Mouse (Mus musculus): ENCODE results near the gene Psmc3ip. TPM values are rescaled to one million over a fixed set of nuclear protein-coding genes. Genes with fewer than 3 reads are reported as not detected.

The Psmc3ip gene
- 0.21 and 0.25 TPM in 2 replicates for polyA plus RNA-seq (2012; rRNA removed; ENCODE audit: low replicate concordance)

DNA sequence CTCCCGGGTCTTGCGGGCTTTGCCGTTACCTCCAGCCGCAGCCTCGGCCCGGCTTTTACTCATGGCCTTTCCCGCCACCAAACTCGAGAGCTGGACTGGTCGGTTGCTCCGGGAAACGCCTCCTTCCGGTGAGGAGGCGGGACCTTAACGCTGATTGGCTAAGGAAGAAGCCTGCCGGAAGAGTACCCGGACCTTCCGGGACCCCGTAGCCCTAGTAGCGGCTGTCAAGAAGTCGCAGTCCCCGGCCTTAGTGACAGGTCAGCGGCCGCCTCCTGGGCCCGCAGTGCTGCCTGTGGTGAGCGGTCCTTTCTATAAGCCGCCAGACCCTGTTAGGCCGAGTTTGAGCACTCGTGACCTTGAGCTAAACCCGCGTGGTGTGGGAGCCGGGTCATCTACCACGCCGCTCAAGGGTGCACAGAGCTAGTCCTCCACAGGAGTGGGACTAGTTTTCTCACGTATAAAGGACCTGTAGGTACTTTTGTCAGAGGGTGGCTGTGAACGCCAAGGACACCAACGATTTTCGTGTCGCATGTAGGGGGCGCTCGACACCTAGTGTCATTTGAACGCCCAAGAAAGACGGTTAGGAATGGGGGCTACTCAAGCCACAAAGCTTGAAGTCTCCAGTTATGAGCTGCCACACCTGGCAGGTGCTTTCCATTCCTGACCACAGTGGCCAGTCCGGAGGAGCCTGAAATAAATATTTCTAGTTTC lies at the start of gene Psmc3ip:
TSS of gene Psmc3ip (minus strand) at position 123 of the 711 bp plus-strand sequence.

DNA sequence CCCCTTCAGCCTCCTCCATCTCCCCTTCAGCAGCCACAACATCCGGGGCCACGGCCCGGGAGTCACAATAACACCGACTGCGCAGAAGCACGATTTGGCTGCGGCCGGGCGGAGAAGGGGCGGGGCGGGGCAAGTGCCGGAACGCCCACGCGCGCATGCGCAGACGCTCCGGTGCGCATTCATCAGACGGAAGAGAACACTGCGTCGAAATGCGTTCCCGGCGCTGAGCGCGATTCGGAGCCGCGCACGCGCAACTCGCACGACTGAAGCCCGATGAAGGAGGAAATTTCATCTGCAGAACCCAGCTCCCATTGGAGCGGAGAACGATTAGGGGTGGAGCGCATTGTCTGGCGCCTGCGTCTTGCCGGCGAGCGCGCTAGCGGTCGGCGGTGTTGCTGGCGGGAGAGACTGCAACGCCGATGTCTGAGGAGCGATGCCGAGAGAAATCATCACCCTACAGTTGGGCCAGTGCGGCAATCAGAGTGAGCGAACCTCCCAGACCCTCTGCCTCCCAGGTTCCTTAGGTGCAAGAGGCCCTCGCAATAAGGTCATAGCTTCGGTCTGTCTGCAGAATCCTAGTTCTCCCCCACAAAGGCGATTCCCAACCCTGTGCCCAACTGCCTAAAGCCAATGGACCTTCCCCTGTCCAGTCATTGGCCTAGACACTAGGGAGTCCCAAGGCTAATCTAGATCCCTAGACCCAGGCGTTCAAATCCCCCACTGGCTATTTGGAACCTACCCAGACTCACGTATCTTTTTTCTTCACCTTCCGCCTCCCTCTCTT lies 24.7 kb upstream of the Psmc3ip start, which contains the start of the genes Retreg3 and Tubg1:
TSS of gene Retreg3 (minus strand) at position 133 of the 784 bp plus-strand sequence.
TSS of gene Tubg1 (plus strand) at position 178 of the 784 bp plus-strand sequence.

DNA sequence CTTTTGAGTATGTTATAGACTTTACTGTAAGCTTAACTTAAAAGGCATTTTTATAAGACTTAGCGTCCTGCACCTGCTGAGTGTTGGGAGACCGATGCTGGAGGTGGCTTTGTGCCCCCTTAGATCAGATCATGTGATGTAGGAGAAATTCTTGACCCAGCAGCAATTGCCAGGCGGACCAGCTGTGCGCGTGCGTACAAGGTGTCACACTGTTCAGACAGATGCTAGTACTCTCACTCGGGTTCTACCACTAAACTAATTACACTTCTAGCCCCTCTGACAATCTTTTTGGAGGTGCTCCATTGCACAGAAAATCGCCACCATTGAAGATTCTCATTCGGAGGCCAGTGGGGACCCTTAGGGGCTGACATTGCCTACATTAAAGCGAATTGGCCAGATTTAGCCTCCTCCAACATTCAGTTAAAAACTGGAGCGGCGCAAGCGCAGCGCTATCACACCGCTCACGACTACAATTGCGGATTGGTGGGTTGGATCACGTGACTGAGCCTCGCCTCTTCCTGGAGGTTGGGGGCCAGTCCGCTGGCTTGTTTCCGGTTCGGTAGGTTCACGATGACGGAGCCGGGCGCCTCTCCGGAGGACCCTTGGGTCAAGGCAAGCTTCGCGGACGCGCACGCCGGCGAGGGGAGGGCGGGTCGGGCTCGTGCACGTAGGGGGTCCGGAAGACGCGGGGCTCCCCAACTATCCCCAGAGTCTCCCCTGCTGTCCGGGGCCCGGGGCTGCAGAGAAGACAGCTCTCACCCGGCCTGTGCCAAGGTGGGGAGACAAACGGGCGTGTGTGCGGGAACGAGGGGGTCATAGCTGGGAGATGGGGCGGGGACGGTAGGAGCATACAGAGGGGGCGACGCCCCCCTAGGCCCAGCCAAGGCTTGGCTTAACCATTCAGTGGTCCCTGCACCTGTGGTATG lies 8.2 kb downstream of the Psmc3ip start, which contains the start of gene Mlx:
TSS of gene Mlx (plus strand) at position 522 of the 926 bp plus-strand sequence.

DNA sequence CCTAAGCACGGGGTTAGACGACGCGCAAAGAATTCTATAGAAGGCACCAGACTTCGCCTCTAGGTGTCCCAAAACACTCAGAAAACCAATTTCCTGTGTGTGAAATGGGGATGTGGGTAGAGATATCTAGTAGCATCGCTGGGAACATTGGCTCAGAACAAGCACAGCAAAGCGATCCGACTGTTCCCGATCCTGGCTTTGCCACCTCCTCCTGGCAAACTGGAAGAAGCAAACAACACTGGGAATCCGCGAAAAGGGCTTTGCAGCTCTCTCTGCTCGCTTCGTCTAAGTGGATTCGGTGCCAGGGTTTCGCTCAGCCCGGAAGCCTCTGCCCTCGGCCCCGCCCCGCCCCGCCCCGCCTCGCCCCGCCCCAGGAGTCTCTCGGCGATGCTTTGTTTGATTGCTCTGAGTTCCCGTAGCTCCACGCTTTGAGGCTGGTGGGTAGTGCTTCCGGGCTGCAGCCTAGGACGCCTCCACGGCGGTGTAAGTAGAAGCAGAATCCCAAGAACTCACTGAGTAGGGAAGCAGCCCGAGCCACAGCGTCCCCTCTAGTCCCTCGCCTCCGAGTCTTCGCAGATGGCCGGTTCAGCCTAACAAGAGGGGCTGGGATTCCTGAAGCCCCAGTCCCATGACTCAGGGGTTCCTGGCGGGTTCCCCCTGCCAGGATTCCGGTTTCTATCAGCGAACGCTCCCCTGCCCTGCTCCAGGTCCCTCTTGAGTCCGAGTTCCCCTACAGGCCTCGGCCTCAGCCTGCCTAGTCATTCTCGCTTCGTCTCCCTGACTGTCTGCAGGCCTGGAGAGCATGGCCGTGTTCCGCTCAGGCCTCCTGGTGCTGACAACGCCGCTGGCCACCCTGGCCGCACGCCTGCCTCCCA lies 12.8 kb downstream of the Psmc3ip start, which contains the start of gene Coasy:
TSS of gene Coasy (plus strand) at position 358 of the 875 bp plus-strand sequence.

DNA sequence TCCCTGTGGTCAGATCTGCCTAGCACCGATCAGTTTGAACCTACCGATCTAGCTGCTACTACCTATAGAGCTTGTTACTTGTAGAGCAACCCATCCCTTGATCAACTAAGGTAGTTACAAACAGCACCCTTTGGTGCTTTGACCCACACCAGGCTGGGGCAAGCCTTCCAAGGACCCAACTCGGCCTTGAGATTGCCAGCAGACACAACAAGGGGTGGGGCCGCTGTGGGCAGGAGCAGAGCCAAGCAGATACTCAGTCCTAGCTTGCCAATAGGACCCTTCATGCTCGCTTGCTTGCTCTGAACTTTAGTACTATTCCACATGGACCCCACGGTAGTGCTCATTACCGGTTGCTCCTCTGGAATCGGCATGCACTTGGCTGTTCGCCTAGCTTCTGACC lies 17.1 kb downstream of the Psmc3ip start, which contains the start of gene Hsd17b1:
TSS of gene Hsd17b1 (plus strand) at position 291 of the 400 bp plus-strand sequence.

DNA sequence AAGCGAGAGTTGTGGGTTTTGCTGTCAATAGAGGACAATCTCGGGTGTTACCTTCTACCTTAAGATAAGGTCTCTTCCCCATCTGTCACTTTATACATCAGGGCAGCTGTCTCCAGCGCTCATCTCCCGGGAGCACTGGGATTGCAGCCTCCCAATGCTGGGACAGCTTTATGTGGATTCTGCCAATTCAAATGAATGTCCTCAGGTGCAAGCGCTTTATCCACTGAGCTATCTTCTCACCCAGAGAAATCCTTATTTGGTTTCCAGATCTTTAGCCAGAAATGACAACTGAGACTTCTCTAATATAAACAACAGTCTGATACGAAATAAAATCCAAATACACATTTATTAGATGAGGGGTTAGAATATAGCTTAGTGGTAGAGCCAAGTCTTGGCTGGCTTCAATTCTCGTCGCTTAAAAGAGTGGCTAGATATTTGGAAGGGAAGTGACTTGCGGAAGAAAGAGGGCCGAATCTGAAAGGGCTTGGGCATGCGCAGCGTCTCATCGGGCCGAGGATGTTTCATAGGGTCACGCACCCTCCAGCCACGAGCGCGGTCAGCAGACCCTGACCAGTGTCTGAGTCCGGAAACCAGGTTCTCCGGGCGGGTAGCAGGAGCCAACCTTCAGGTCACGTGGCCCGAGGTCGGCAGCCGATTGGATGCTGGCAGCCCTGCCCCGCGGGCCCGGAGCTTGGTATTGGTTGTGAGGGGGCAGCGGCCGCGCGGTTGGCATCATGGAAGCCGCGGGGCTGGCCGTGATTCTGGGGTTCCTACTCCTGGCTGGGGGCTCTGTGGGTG lies 25.6 kb downstream of the Psmc3ip start, which contains the start of gene Naglu:
TSS of gene Naglu (plus strand) at position 622 of the 798 bp plus-strand sequence.

Other genes with a start within 250 kb of the Psmc3ip start
- 7.1 and 8.7 TPM in 2 replicates for gene Stat5b, start 244.7 kb downstream of the Psmc3ip start, polyA plus RNA-seq (2012; rRNA removed; ENCODE audit: low replicate concordance)
- 4.8 and 8.4 TPM in 2 replicates for gene Stat5a, start 236.1 kb downstream of the Psmc3ip start, polyA plus RNA-seq (2012; rRNA removed; ENCODE audit: low replicate concordance)
- 48.3 and 72.0 TPM in 2 replicates for gene Stat3, start 155.9 kb downstream of the Psmc3ip start, polyA plus RNA-seq (2012; rRNA removed; ENCODE audit: low replicate concordance)
- 27.3 and 28.8 TPM in 2 replicates for gene Cavin1, start 124.5 kb downstream of the Psmc3ip start, polyA plus RNA-seq (2012; rRNA removed; ENCODE audit: low replicate concordance)
- 75.6 and 77.5 TPM in 2 replicates for gene Atp6v0a1, start 86.0 kb downstream of the Psmc3ip start, polyA plus RNA-seq (2012; rRNA removed; ENCODE audit: low replicate concordance)
- 18.0 and 24.9 TPM in 2 replicates for gene Naglu, start 25.4 kb downstream of the Psmc3ip start, polyA plus RNA-seq (2012; rRNA removed; ENCODE audit: low replicate concordance)
- gene Hsd17b1, start 17.0 kb downstream of the Psmc3ip start, polyA plus RNA-seq (2012; rRNA removed; ENCODE audit: low replicate concordance) = 0.22 TPM in 1 of 2 replicates, not detected in the other
- gene Coasy, start 12.9 kb downstream of the Psmc3ip start, polyA plus RNA-seq (2012; rRNA removed; ENCODE audit: low replicate concordance) = 52.0 and 53.1 TPM in 2 replicates
- gene Mlx, start 8.2 kb downstream of the Psmc3ip start, polyA plus RNA-seq (2012; rRNA removed; ENCODE audit: low replicate concordance) = 55.4 and 114 TPM in 2 replicates
- gene Retreg3, start 24.5 kb upstream of the Psmc3ip start, polyA plus RNA-seq (2012; rRNA removed; ENCODE audit: low replicate concordance) = 34.1 and 45.4 TPM in 2 replicates
- gene Tubg1, start 24.5 kb upstream of the Psmc3ip start, polyA plus RNA-seq (2012; rRNA removed; ENCODE audit: low replicate concordance) = 12.9 and 14.6 TPM in 2 replicates
- 1.4 and 1.8 TPM in 2 replicates for gene Tubg2, start 60.5 kb upstream of the Psmc3ip start, polyA plus RNA-seq (2012; rRNA removed; ENCODE audit: low replicate concordance)
- gene Cntnap1, start 75.1 kb upstream of the Psmc3ip start, polyA plus RNA-seq (2012; rRNA removed; ENCODE audit: low replicate concordance) = 2.5 and 3.7 TPM in 2 replicates
- gene Plekhh3, start 75.9 kb upstream of the Psmc3ip start, polyA plus RNA-seq (2012; rRNA removed; ENCODE audit: low replicate concordance) = 49.1 and 101 TPM in 2 replicates
- 17.2 and 32.6 TPM in 2 replicates for gene Ccr10, start 80.0 kb upstream of the Psmc3ip start, polyA plus RNA-seq (2012; rRNA removed; ENCODE audit: low replicate concordance)
- 16.0 and 18.3 TPM in 2 replicates for gene Ezh1, start 131.0 kb upstream of the Psmc3ip start, polyA plus RNA-seq (2012; rRNA removed; ENCODE audit: low replicate concordance)
- 30.1 and 31.9 TPM in 2 replicates for gene Ramp2, start 150.6 kb upstream of the Psmc3ip start, polyA plus RNA-seq (2012; rRNA removed; ENCODE audit: low replicate concordance)
- gene Vps25, start 158.3 kb upstream of the Psmc3ip start, polyA plus RNA-seq (2012; rRNA removed; ENCODE audit: low replicate concordance) = 87.6 and 146 TPM in 2 replicates
- gene Wnk4, start 165.1 kb upstream of the Psmc3ip start, polyA plus RNA-seq (2012; rRNA removed; ENCODE audit: low replicate concordance) = 5.5 and 6.8 TPM in 2 replicates
- 0.22 and 0.28 TPM in 2 replicates for gene Cntd1, start 183.6 kb upstream of the Psmc3ip start, polyA plus RNA-seq (2012; rRNA removed; ENCODE audit: low replicate concordance)
- 579 and 638 TPM in 2 replicates for gene Coa3, start 183.7 kb upstream of the Psmc3ip start, polyA plus RNA-seq (2012; rRNA removed; ENCODE audit: low replicate concordance)
- 87.7 and 128 TPM in 2 replicates for gene Becn1, start 206.8 kb upstream of the Psmc3ip start, polyA plus RNA-seq (2012; rRNA removed; ENCODE audit: low replicate concordance)
- 22.3 and 29.3 TPM in 2 replicates for gene Psme3, start 220.8 kb upstream of the Psmc3ip start, polyA plus RNA-seq (2012; rRNA removed; ENCODE audit: low replicate concordance)
- 5.0 TPM in 2 replicates for gene Aoc2, start 229.6 kb upstream of the Psmc3ip start, polyA plus RNA-seq (2012; rRNA removed; ENCODE audit: low replicate concordance)
- 5.4 and 11.8 TPM in 2 replicates for gene Aoc3, start 235.2 kb upstream of the Psmc3ip start, polyA plus RNA-seq (2012; rRNA removed; ENCODE audit: low replicate concordance)

Data from duodenum, adult 2 months (tissue).